Mouse (Mus musculus): ENCODE results near the gene Tcf7.
"Not testable (repeated sequence)": the region's sequence is repeated elsewhere in the genome, so short reads cannot be mapped to it uniquely, and the experiment has no call there.

Tcf7 gene

DNA sequence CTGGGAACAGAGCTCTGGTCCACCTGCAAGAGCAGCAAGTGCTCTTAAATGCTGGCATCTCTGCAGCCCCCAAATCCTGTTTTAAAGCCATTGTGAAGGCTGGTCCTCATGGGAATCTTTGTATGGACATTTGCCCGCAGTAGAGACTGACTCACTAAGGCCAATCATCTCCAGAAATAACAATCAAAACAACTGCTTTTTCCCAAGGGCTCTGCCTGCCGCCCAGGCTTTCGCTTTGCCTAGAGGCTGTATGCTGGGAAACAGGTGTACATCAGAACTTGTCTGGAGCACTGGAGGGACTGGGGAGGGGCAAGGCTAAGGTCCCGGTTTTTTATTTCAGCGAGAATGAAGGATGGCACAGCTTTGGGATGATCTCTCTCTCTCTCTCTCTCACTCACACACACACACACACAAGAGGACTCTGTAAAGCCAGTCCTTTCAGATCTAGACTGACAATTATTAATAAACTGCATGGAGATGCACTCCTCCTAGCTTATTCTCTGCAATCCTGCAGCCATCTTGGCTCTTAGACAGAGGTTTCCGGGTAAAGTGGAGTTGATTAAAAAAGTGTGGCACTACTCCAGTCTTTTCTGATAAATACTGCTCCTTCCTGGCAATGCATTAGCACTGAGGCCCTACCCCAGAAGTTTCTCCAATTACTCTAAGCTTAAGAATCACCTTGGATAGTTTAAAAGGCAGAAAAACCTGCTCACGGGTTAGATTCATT lies 53.9 kb downstream of the Tcf7 start:
- no peak for ATAC-seq (ENCODE audit: low TSS enrichment)

DNA sequence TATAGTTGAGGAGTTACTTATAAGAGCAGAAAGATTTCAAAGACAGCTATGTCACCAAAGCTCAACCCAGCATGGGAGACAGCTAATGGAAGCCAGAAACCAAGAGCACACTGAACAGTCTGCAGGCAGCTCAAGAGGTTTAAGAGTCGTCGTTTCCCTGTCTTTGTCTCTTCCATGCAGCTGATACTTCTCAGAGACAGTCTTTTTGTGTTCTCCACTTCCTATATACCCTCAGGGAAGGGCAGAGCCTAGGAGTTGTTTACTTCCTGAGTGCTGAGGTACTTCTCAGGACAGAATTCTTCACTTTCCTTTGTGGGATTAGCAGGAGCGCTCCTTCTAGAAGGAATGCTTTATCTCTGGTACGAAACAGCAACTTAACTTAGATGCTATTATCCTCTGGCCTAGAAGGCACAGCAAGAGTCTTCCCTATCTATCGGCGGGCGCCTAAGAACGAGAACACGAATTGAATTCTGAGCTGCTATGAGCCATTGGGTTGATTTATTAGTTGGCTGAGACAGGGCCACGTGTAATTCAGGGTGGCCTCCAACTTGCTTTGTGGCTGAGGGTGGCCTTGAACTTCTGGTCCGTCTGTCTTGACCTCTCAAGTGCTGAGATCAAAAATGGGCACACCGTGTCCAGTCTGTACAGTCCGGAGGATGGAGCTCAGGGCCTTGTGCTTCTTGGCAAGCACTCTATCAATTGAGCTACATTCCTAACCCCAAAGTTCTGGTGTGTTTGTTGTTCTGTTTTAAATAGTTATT lies 55.2 kb downstream of the Tcf7 start:
- ATAC-seq (ENCODE audit: low TSS enrichment), result no peak

DNA sequence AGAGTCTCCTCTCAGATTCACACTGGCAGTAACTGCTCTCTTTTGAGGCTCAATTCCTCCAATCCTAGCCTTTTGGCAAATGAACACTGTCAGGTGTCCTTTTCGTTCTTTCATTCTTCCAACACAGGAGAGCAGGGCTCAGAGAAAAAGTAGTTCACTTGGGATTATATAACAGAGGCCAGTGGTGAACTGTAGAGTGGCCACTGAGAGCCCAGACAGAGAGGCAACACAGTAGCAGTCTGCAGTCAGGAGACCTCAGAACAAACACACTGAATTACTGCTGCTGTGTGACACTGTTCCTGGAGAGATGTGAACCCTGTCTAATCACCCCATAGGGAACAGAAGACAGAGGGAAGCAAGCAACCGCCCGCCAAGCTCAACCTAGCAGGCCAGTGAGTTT lies 55.8 kb downstream of the Tcf7 start:
- no peak for ATAC-seq (ENCODE audit: low TSS enrichment)

DNA sequence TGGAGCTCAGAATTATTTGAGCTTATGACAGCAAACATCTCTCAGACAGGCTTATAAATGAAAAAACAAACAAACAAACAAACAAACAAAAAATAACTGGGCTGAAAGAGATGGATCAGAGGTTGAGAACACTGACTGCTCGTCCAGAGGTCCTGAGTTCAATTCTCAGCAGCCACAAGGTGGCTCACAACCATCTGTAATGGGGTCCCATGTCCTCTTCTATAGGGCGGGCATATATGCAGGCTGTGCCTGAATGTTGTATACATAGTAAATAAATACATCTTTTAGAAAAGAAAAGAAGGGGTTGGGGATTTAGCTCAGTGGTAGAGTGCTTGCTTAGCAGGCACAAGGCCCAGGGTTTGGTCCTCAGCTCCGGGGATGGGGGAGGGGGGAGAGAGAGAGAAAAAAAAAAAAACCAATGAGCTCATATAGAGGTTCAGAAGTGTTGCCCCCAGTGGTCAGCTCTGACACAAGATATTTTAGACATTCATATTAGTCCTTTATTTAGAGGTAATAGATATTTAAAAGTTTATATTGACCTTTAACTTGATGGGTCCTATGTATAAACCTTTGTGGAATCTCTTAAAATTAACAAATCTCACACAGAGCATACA lies 56.7 kb downstream of the Tcf7 start:
- no peak for ATAC-seq (ENCODE audit: low TSS enrichment)

DNA sequence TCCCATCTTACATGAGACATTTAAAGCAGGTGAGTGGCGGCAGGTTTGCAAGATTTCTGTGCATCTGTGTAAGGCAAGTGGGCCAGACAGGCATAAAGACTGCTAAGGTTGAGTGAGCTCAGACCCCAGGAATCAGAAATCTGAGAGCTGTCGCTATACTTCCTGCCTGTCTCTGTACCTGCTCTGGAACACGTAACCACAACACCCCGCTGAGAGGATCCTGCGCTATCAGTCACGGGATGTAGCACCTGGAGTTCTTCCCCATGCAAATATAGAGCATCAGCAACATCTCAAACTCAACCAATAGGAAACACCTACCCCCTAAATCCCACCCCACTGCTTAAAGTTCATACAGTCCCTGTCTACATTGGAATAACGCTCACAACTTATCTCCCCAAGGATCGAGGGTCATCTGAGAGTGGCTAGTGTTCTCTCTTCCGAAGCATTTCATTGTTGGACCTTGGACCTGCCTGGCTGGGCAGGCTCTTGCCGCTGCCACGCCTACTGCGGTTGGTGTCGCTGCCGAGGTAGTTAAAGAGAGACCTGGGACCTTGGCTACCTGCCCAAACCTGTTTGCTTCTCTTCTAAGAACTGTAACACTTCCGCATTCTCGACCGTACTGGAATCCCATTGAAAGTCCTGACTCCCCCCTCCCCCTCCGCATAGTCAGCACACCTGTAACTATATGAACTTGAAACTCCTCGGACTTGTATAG lies 58.7 kb downstream of the Tcf7 start:
- no peak for ATAC-seq (ENCODE audit: low TSS enrichment)

DNA sequence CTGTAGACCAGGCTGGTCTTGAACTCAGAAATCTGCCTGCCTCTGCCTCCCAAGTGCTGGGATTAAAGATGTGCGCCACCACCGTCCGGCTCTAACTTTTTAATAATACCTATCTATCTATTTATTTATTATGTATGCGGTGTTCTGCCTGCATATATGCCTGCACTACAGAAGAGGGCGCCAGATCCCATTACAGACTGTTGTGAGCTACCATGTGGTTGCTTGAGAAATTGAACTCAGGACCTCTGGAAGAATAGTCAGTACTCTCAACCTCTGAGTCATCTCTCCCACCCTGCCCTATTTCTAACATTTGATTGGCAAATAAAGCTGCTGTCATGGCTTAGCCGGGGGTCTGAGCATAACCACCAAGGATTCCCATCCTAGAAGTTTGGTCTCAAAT lies 59.9 kb downstream of the Tcf7 start:
- ATAC-seq (ENCODE audit: low TSS enrichment), result no peak

DNA sequence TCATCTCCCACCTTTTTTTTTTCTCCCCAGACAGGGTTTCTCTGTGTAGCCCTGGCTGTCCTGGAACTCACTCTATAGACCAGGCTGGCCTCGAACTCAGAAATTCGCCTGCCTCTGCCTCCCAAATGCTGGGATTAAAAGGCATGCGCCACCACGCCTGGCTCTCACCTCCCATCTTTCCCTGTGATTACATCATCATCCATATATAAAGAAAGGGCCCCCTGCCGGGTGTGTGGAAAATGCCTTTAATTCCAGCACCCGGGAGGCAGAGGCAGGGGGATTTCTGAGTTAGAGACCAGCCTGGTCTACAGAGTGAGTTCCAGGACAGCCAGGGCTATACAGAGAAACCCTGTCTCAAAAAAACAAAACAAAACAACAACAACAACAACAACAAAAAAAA lies 60.9 kb downstream of the Tcf7 start:
- not testable (repeated sequence) for ATAC-seq (ENCODE audit: low TSS enrichment)

DNA sequence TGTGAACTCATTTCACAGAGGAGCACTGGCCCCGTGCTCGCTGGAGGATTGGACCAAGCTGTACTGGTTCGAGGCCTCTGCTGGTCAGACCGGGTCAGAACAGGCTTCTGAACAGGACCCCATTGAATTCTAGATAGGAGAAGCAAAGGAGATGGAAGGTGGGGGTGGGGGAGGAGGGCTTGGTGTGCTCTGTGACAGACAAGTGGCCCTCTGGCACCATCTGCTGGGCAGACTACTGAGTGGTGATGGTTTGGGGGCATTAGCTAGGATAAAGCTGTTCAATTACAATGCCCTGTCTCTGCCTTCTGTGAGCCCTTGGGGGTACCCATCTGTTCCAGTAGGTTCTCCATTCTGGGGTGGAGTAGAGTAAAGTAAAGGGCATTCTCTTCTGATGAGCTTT lies 62.5 kb downstream of the Tcf7 start:
- ATAC-seq (ENCODE audit: low TSS enrichment), result peak; percentile 76; the same call in 1 of the 2 replicates

DNA sequence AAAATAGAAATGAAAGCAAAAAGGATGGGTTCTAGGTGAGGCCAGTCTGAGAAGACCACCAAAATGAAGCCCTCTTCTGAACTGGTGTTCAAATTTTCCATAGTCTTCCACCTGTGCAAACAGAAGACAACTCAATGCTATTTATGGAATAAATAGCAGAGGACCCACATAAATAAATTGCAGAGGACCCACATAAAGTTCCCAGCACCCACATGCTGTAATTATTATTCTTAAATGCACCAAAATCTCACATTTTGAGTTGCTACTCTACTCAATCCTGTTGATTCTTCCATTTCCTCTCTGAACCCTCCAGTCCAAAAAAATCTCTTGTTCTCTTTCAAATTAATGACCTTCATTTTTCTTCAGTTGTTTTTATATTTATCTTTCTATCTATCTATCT lies 68.9 kb downstream of the Tcf7 start, which contains the start of gene Olfr1371:
Olfr1371 (minus strand) TSS at position 101 of the 400 bp plus-strand sequence.
- ATAC-seq (ENCODE audit: low TSS enrichment), result no peak

All from frontal cortex, adult (tissue).